Mouse (Mus musculus): ENCODE results near the gene Cyp4f15. TPM values are rescaled to one million over a fixed set of nuclear protein-coding genes. Genes with fewer than 3 reads are reported as not detected.
A peak's percentile ranks its signal among the peaks of the same experiment; 100 is the strongest.
"Not testable (repeated sequence)": the region's sequence is repeated elsewhere in the genome, so short reads cannot be mapped to it uniquely, and the experiment has no call there.

Cyp4f15 gene
- total RNA-seq (2021) = 10 to 100 TPM; 18.9 to 19.8 TPM
- long read RNA-seq, transcript Cyp4f15-201 (13 exons, 2,095 nt) = major isoform, 16 of 36 reads
- long read RNA-seq, partial matches to known transcripts = 3 of 36 reads
- long read RNA-seq, other reads (novel, unspliced or antisense) = 17 of 36 reads

DNA sequence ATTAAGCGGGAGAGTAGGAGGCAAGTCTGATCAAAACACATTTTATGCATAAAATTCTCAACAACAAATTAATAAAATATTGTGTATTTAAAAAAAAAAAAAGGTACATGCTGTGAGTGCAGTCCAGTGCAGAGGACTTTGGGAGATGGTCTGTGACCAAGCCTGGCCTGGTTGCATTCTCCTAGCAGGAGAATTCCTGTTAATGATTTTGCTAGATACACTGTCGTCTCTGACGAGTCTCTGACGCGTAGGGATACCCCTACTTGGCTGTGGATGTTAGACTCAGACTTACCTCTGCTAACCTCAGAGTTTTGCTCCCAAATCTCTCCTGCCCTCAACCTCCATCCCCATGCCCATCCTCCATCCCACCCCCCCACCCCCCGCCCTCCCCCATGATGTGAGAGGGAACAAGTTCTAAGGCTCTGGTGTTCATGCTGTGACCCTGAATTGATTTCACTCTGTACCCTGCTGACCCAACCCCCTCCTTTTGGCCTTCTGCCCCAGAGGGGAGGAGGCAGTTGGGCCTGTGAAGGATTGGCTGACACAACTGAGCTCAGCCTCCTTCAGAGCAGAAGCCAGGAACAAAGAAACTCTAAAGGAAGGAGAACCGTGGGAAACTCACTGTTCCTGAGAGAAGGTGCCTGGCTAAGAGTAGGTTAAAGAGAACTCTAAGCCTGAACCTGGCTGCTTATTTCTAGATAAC is at the start of gene Cyp4f15:
Cyp4f15 (plus strand) TSS at position 580 of the 703 bp plus-strand sequence.
- peak; percentile 11 to 51 for DNase-seq (ENCODE audit: low spot score in 2 of 2)

DNA sequence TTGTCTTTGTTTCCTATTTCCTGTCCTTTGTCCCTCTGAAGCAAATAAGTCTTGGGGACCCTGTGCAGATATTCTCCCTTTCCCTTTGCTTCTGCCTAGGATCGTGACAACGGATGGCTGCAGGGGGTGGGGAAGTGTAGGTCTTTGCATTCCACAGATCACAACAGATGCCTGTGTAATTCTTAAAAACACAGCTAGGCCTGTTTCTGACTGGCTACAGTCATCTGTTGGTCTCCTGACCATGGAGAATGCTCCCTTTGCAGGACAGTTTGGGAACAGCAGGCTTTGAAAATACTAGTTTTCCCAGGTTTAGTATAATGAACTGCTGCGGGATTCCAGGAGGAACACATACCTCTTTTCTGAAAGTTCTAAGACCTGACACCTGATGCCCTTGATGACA is 49.1 kb upstream of the Cyp4f15 start:
- no peak for DNase-seq (ENCODE audit: low spot score in 2 of 2)

- DNase-seq (ENCODE audit: low spot score in 2 of 2) = no peak
Measured at GRCm38 (mm10) chr17:32637151-32637550, 48.3 kb upstream of the Cyp4f15 start.

GRCm38 (mm10) chr17:32646631-32647030 is 38.8 kb upstream of the Cyp4f15 start:
- DNase-seq (ENCODE audit: low spot score in 2 of 2) = no peak

DNA sequence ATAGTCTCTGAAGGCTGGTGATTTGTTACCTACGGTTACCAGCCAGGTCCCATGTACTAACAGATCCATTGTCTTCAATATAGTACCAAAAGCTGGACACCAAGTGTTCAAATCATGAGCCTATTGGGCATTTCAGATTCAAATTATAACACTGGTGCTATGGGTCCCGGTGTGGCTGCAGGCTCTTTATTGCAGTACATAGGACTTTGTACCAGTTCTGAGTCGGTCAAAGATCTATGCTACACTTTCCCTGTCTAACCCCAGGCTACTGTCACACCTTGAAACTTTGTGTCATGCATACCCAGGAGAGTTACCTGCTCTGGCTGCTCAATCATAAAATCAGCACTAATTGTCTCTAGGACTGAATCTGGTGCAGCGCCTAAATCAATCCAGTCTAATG is 31.6 kb upstream of the Cyp4f15 start:
- DNase-seq (ENCODE audit: low spot score in 2 of 2) = no peak

- no peak for DNase-seq (ENCODE audit: low spot score in 2 of 2)
Measured at GRCm38 (mm10) chr17:32657041-32657440, 28.4 kb upstream of the Cyp4f15 start.

DNA sequence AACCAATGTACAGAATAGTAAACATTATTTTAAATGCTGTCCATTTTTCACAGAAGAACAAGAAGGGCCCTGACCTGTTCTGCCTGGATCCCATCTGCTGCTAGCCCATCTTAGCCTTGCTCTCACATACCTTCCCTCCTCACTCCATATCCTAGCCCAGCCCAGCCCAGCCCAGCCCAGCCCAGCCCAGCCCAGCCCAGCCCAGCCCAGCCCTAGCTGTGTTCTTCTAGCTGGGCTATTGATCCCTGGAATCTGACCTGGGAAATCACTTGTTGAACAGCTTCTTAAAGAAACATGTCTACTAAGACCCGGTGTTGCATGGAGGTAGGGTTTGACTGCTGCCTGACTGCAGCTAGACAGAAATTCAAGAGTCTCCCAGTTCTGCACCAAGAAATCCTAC is 27.2 kb upstream of the Cyp4f15 start:
- DNase-seq (ENCODE audit: low spot score in 2 of 2) = no peak

- DNase-seq (ENCODE audit: low spot score in 2 of 2) = no peak
Measured at GRCm38 (mm10) chr17:32658712-32659111, 26.7 kb upstream of the Cyp4f15 start, which contains the start of gene Cyp4f40. Gene Cyp4f40, plus strand, starts transcription at chr17:32658900.

GRCm38 (mm10) chr17:32673976-32674375 is 11.5 kb upstream of the Cyp4f15 start:
- DNase-seq (ENCODE audit: low spot score in 2 of 2) = no peak

DNA sequence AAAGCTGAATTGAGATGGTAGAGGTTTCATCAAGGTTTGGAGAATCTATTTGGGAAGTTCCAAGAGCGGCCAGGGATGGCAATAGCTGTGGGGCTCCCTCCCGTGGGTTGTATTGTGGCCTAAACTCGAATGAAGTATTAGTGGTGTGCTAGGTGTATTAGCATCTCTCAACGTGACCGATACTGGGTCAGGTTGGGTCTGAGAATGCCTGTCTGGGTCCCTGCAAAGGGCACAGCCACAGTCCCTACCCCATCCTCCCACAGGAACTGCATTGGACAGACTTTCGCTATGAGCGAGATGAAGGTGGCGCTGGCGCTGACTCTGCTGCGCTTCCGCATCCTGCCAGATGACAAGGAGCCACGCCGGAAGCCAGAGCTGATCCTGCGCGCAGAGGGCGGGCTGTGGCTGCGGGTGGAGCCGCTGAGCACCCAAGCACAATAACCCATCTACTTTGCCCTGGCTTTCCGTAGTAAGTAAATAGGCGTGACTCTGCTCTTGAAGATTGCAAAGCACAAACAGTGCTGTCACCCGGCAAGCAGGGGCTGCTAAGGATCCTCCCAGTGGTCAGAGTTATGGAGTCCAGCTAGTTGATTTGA is 9.3 kb upstream of the Cyp4f15 start:
- DNase-seq (ENCODE audit: low spot score in 2 of 2) = no peak

GRCm38 (mm10) chr17:32680404-32680803 is 5.0 kb upstream of the Cyp4f15 start:
- peak in 1 of 2 experiments; percentile 63 for DNase-seq (ENCODE audit: low spot score in 2 of 2)

GRCm38 (mm10) chr17:32686722-32687121 is 1.3 kb downstream of the Cyp4f15 start:
- DNase-seq (ENCODE audit: low spot score in 2 of 2) = no peak

DNA sequence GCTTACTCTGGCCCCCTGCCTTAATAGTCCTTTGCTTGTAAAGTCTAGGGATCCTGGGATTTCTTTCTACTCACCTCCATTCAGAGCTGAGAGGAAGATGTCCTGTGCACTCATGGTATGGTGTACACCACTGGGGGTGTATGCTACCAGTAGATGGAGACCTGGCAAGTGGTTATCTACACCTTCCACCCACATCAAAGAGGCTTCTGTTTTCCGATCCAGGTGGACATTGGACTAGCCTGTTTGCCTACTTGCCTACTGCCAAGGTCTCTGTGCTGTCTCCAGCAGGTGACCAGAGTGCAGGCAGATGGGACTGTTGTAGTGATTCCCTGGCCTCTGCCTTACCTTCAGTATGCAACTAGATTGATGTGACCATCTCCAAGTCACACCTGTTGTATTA is 5.5 kb downstream of the Cyp4f15 start:
- no peak for DNase-seq (ENCODE audit: low spot score in 2 of 2)

DNA sequence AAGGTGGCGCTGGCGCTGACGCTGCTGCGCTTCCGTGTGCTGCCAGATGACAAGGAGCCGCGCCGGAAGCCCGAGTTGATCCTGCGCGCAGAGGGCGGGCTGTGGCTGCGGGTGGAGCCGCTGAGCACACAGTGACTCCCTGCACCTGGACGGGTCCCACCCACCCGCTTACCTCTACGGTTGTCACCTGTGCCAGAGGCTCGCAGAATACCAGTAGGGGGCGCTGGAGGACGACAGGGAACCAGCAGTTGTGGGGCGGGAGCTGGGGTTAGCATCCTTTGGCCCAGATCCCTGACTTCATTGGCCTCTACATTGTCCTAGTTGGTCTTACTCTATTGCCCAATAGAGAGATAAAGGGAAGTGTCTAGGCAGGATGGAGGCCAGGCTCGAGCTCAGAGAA is 17.4 kb downstream of the Cyp4f15 start:
- DNase-seq (ENCODE audit: low spot score in 2 of 2) = no peak

DNA sequence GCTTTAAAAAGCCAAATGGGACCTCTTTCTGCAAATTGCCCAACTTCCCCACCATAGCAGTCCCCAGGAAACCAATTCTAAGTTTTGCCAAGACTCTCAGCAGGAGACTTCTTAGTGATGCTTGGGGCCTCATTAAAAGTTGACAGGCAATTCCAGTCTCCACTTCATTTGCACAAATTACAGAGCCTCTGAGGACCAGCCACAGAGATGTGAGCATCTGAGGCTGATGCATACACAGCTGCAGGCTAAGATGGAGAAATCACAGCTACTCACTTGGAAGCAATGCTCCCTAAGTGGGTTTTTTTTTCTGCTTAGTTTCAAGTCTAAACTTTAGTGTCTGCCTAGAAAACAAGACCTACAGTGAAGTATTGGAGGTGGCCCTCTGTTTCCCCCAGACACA is 25.1 kb downstream of the Cyp4f15 start:
- not testable (repeated sequence) for DNase-seq (ENCODE audit: low spot score in 2 of 2)

- DNase-seq (ENCODE audit: low spot score in 2 of 2) = not testable (repeated sequence)
Measured at GRCm38 (mm10) chr17:32722151-32722550, 36.7 kb downstream of the Cyp4f15 start.

- no peak for DNase-seq (ENCODE audit: low spot score in 2 of 2)
Measured at GRCm38 (mm10) chr17:32722771-32723170, 37.3 kb downstream of the Cyp4f15 start.

DNA sequence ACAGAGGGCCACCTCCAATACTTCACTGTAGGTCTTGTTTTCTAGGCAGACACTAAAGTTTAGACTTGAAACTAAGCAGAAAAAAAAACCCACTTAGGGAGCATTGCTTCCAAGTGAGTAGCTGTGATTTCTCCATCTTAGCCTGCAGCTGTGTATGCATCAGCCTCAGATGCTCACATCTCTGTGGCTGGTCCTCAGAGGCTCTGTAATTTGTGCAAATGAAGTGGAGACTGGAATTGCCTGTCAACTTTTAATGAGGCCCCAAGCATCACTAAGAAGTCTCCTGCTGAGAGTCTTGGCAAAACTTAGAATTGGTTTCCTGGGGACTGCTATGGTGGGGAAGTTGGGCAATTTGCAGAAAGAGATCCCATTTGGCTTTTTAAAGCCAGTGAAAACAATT is 40.9 kb downstream of the Cyp4f15 start:
- not testable (repeated sequence) for DNase-seq (ENCODE audit: low spot score in 2 of 2)

DNA sequence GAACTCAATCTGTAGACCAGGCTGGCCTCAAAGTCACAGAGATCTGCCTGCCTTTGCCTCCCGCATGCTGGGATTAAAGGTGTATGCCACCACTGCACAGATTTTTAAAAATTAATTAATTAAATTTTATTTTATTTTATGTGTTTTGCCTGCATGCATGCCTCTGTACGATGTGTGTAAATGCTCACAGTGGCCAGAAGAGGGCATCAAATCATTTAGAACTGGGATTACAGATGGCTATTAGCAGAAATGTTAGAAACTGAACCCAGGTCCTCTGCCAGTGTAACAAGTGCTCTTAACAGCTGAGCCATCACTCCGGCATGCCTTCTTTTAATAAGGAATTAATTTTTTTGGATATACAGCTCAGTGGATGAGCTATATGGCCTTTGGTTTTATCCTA is 43.6 kb downstream of the Cyp4f15 start:
- peak in 1 of 2 experiments; percentile 7 for DNase-seq (ENCODE audit: low spot score in 2 of 2)

- DNase-seq (ENCODE audit: low spot score in 2 of 2) = no peak
Measured at GRCm38 (mm10) chr17:32738406-32738805, 53.0 kb downstream of the Cyp4f15 start.

- no peak for DNase-seq (ENCODE audit: low spot score in 2 of 2)
Measured at GRCm38 (mm10) chr17:32741057-32741456, 55.6 kb downstream of the Cyp4f15 start.

DNA sequence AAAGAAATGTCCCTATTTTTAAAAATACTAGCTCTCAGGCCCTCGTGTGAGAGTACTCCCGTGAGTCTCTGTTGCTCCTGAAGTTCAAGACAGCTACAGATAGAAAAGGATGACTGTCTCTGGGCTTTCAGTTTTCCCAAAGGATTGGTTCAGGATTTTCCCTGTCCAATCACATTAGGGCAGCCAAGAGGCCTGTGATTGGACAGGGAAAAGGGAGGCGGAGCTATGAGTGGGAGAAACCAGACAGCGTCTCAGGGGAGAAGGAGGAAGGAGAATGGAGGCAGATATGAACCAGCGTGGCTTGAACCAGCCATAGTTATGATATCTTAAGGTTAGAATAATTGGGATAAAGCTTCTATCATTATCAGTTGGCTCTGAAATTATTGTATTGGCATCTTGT is 65.2 kb downstream of the Cyp4f15 start:
- no peak for DNase-seq (ENCODE audit: low spot score in 2 of 2)
